Mouse (Mus musculus): Measurements from ENCODE around the gene Exoc6b. TPM values are rescaled to one million over a fixed set of nuclear protein-coding genes. Genes with fewer than 3 reads are reported as not detected.

Gene Exoc6b
- polyA plus RNA-seq, 1 experiment from 2014 or later = 16.9 TPM

- no peak overlapping the region for H3K9ac ChIP-seq
- no peaks in the 10 kb centered on the region for H3K4me1 ChIP-seq
- H3K27me3 ChIP-seq (replicated peaks) = no peaks in the 10 kb centered on the region
- 65% methylated on average over 1 of the region's 1 CpGs for WGBS
- H3K4me3 ChIP-seq = no peak overlapping the region
- H3K9me3 ChIP-seq = no peaks in the 10 kb centered on the region
- ATAC-seq (ENCODE audit: extremely low read depth, insufficient number of reproducible peaks, low FRiP score, low TSS enrichment) = no peak
- H3K36me3 ChIP-seq = peaks cover 6% of the 10 kb centered on the region; the same call in 1 of the 2 replicates
- H3K27ac ChIP-seq (replicated peaks) = no peak overlapping the region
- H3K4me2 ChIP-seq = no peak overlapping the region
Measured at GRCm38 (mm10) chr6:85057641-85058040, 11.7 kb downstream of the Exoc6b start.

GRCm38 (mm10) chr6:85051109-85051508, 18.2 kb downstream of the Exoc6b start:
- H3K4me3 ChIP-seq = no peak overlapping the region
- H3K9me3 ChIP-seq = no peaks in the 10 kb centered on the region
- H3K9ac ChIP-seq = no peak overlapping the region
- H3K27ac ChIP-seq (replicated peaks) = no peak overlapping the region
- no peak for ATAC-seq (ENCODE audit: extremely low read depth, insufficient number of reproducible peaks, low FRiP score, low TSS enrichment)
- no peaks in the 10 kb centered on the region for H3K36me3 ChIP-seq
- no peaks in the 10 kb centered on the region for H3K27me3 ChIP-seq (replicated peaks)
- WGBS = 69% methylated on average over 4 of the region's 4 CpGs
- no peaks in the 10 kb centered on the region for H3K4me1 ChIP-seq
- H3K4me2 ChIP-seq = no peak overlapping the region

GRCm38 (mm10) chr6:85046531-85046930, 22.8 kb downstream of the Exoc6b start:
- 81% methylated on average over 3 of the region's 3 CpGs for WGBS
- no peak for ATAC-seq (ENCODE audit: extremely low read depth, insufficient number of reproducible peaks, low FRiP score, low TSS enrichment)
- Histone ChIP-seq H3K27me3 (replicated peaks) (no peaks in the 10 kb centered on the region), H3K27ac (replicated peaks) (no peak overlapping the region), H3K4me2 (no peak overlapping the region), H3K9me3 (no peaks in the 10 kb centered on the region), H3K4me1 (no peaks in the 10 kb centered on the region), H3K36me3 (no peaks in the 10 kb centered on the region), H3K9ac (no peak overlapping the region), H3K4me3 (no peak overlapping the region)

GRCm38 (mm10) chr6:85044621-85045152, 24.6 kb downstream of the Exoc6b start:
- no peak overlapping the region for H3K9ac ChIP-seq
- H3K27ac ChIP-seq (replicated peaks) = no peak overlapping the region
- no peaks in the 10 kb centered on the region for H3K36me3 ChIP-seq
- no peak overlapping the region for H3K4me3 ChIP-seq
- H3K4me2 ChIP-seq = no peak overlapping the region
- no peak for ATAC-seq (ENCODE audit: extremely low read depth, insufficient number of reproducible peaks, low FRiP score, low TSS enrichment)
- H3K4me1 ChIP-seq = no peaks in the 10 kb centered on the region
- no peaks in the 10 kb centered on the region for H3K9me3 ChIP-seq
- 75% methylated on average over 4 of the region's 4 CpGs for WGBS
- H3K27me3 ChIP-seq (replicated peaks) = no peaks in the 10 kb centered on the region

- H3K9ac ChIP-seq = no peak overlapping the region
- H3K4me3 ChIP-seq = no peak overlapping the region
- H3K27ac ChIP-seq (replicated peaks) = no peak overlapping the region
- H3K4me1 ChIP-seq = no peaks in the 10 kb centered on the region
- no peak for ATAC-seq (ENCODE audit: extremely low read depth, insufficient number of reproducible peaks, low FRiP score, low TSS enrichment)
- no peaks in the 10 kb centered on the region for H3K36me3 ChIP-seq
- H3K4me2 ChIP-seq = no peak overlapping the region
- 7% methylated on average over 6 of the region's 6 CpGs for WGBS
- no peaks in the 10 kb centered on the region for H3K27me3 ChIP-seq (replicated peaks)
- H3K9me3 ChIP-seq = no peaks in the 10 kb centered on the region
Measured at GRCm38 (mm10) chr6:85037677-85038076, 31.6 kb downstream of the Exoc6b start.

- 54% methylated on average over 1 of the region's 1 CpGs for WGBS
- ATAC-seq (ENCODE audit: extremely low read depth, insufficient number of reproducible peaks, low FRiP score, low TSS enrichment) = no peak
Measured at GRCm38 (mm10) chr6:85029671-85030070, 39.6 kb downstream of the Exoc6b start.

GRCm38 (mm10) chr6:85024403-85024802, 44.9 kb downstream of the Exoc6b start:
- no peak overlapping the region for H3K27ac ChIP-seq (replicated peaks)
- no peak overlapping the region for H3K4me3 ChIP-seq
- no peak overlapping the region for H3K4me2 ChIP-seq
- no peaks in the 10 kb centered on the region for H3K4me1 ChIP-seq
- no peak for ATAC-seq (ENCODE audit: extremely low read depth, insufficient number of reproducible peaks, low FRiP score, low TSS enrichment)
- no peaks in the 10 kb centered on the region for H3K9me3 ChIP-seq
- H3K9ac ChIP-seq = no peak overlapping the region
- no peaks in the 10 kb centered on the region for H3K27me3 ChIP-seq (replicated peaks)
- H3K36me3 ChIP-seq = no peaks in the 10 kb centered on the region

More at GRCm38 (mm10) chr6:85029671-85030070, 39.6 kb downstream of the Exoc6b start:
- Histone ChIP-seq H3K9ac (no peak overlapping the region), H3K36me3 (no peaks in the 10 kb centered on the region), H3K9me3 (no peaks in the 10 kb centered on the region), H3K27ac (replicated peaks) (peak overlapping the region; percentile 53; the same call in 1 of the 2 replicates), H3K4me1 (no peaks in the 10 kb centered on the region), H3K4me2 (no peak overlapping the region), H3K27me3 (replicated peaks) (no peaks in the 10 kb centered on the region), H3K4me3 (no peak overlapping the region)

GRCm38 (mm10) chr6:85017011-85017410, 52.3 kb downstream of the Exoc6b start:
- 27% methylated on average over 2 of the region's 2 CpGs for WGBS
- H3K27ac ChIP-seq (replicated peaks) = no peak overlapping the region
- H3K4me2 ChIP-seq = no peak overlapping the region
- no peaks in the 10 kb centered on the region for H3K36me3 ChIP-seq
- no peak overlapping the region for H3K9ac ChIP-seq
- no peak for ATAC-seq (ENCODE audit: extremely low read depth, insufficient number of reproducible peaks, low FRiP score, low TSS enrichment)
- H3K4me1 ChIP-seq = no peaks in the 10 kb centered on the region
- H3K27me3 ChIP-seq (replicated peaks) = no peaks in the 10 kb centered on the region
- H3K4me3 ChIP-seq = no peak overlapping the region
- H3K9me3 ChIP-seq = no peaks in the 10 kb centered on the region

- 70% methylated on average over 2 of the region's 2 CpGs for WGBS
Measured at GRCm38 (mm10) chr6:85013906-85014305, 55.4 kb downstream of the Exoc6b start.

GRCm38 (mm10) chr6:85010397-85010796, 58.9 kb downstream of the Exoc6b start:
- Histone ChIP-seq H3K4me1 (no peaks in the 10 kb centered on the region; the same call in 1 of the 2 replicates), H3K4me2 (no peak overlapping the region), H3K9ac (no peak overlapping the region), H3K36me3 (0 out of 2 replicates have a peak, but pooled peaks cover 7% of the 10 kb centered on the region), H3K9me3 (no peaks in the 10 kb centered on the region), H3K27me3 (replicated peaks) (no peaks in the 10 kb centered on the region), H3K4me3 (no peak overlapping the region), H3K27ac (replicated peaks) (no peak overlapping the region)
- 80% methylated on average over 2 of the region's 2 CpGs for WGBS
- no peak for ATAC-seq (ENCODE audit: extremely low read depth, insufficient number of reproducible peaks, low FRiP score, low TSS enrichment)

More at GRCm38 (mm10) chr6:85013906-85014305, 55.4 kb downstream of the Exoc6b start:
- no peak for ATAC-seq (ENCODE audit: extremely low read depth, insufficient number of reproducible peaks, low FRiP score, low TSS enrichment)
- H3K27ac ChIP-seq (replicated peaks) = no peak overlapping the region
- H3K9me3 ChIP-seq = no peaks in the 10 kb centered on the region
- 0 out of 2 replicates have a peak, but pooled peaks cover 7% of the 10 kb centered on the region for H3K36me3 ChIP-seq
- H3K9ac ChIP-seq = no peak overlapping the region
- H3K4me2 ChIP-seq = no peak overlapping the region
- no peak overlapping the region for H3K4me3 ChIP-seq
- H3K4me1 ChIP-seq = no peaks in the 10 kb centered on the region; the same call in 1 of the 2 replicates
- H3K27me3 ChIP-seq (replicated peaks) = no peaks in the 10 kb centered on the region

- no peaks in the 10 kb centered on the region for H3K4me1 ChIP-seq
- no peak for ATAC-seq (ENCODE audit: extremely low read depth, insufficient number of reproducible peaks, low FRiP score, low TSS enrichment)
Measured at GRCm38 (mm10) chr6:84995418-84995817, 73.9 kb downstream of the Exoc6b start.

GRCm38 (mm10) chr6:84976563-84976971, 92.7 kb downstream of the Exoc6b start:
- ATAC-seq (ENCODE audit: extremely low read depth, insufficient number of reproducible peaks, low FRiP score, low TSS enrichment) = 0 out of 2 replicates have a peak, but pooled peaks have one; percentile 25
- H3K4me1 ChIP-seq = peaks cover 21% of the 10 kb centered on the region
- no peaks in the 10 kb centered on the region for H3K27me3 ChIP-seq (replicated peaks)
- 17% methylated on average over 3 of the region's 3 CpGs for WGBS
- no peaks in the 10 kb centered on the region for H3K36me3 ChIP-seq
- peak overlapping the region; percentile 71 for H3K27ac ChIP-seq (replicated peaks)
- H3K4me2 ChIP-seq = peak overlapping the region; percentile 29
- H3K4me3 ChIP-seq = no peak overlapping the region
- no peaks in the 10 kb centered on the region for H3K9me3 ChIP-seq
- H3K9ac ChIP-seq = no peak overlapping the region

More at GRCm38 (mm10) chr6:84995418-84995817, 73.9 kb downstream of the Exoc6b start:
- no peak overlapping the region for H3K27ac ChIP-seq (replicated peaks)
- H3K36me3 ChIP-seq = peaks cover 19% of the 10 kb centered on the region
- H3K9me3 ChIP-seq = peaks cover 3% of the 10 kb centered on the region; the same call in 1 of the 2 replicates
- H3K4me2 ChIP-seq = no peak overlapping the region
- no peak overlapping the region for H3K4me3 ChIP-seq
- H3K9ac ChIP-seq = no peak overlapping the region
- H3K27me3 ChIP-seq (replicated peaks) = no peaks in the 10 kb centered on the region
